Mouse (Mus musculus) bone marrow macrophage, adult 2 months (primary cell): Measurements from ENCODE around the gene Tas2r143.

Experiments used
- CTCF ChIP-seq: IDR thresholded peaks from 2 replicates; pipeline ENCODE4 v1.5.1; 2012; ENCODE audit warnings: low read depth, mild to moderate bottlenecking, low read length, moderate library complexity
- POLR2A ChIP-seq: IDR thresholded peaks from 2 replicates; pipeline ENCODE4 v1.6.1; 2012; ENCODE audit warnings: mild to moderate bottlenecking, low read depth, low read length, borderline replicate concordance

GRCm38 (mm10) chr6:42361041-42361895, 38.8 kb upstream of the Tas2r143 start:
- no peak for TF ChIP-seq CTCF
- TF ChIP-seq POLR2A = no peak
